Mouse (Mus musculus) kidney, embryonic 16.5 days (tissue): Measurements from ENCODE around the gene Nol9. TPM values are rescaled to one million over a fixed set of nuclear protein-coding genes. Genes with fewer than 3 reads are reported as not detected.
"Not testable (repeated sequence)": the region's sequence is repeated elsewhere in the genome, so short reads cannot be mapped to it uniquely, and the experiment has no call there.

Experiments
- ATAC-seq: fragments of 200-750 bp; cut with Nextera tagmentation; 2 replicates; pipeline ENCODE4 v1.8.0; 2017; ENCODE audit warnings: moderate TSS enrichment; ENCODE audit not compliant: low FRiP score, low TSS enrichment
- H3K27ac ChIP-seq: fragments of 300-500 bp; sonication (generic); 2 replicates; pipeline ENCODE4 v1.5.1; 2014; ENCODE audit warnings: low read length
- H3K27me3 ChIP-seq: fragments of 300-500 bp; sonication (generic); 2 replicates; pipeline ENCODE4 v1.6.1; 2014; ENCODE audit warnings: low read length, control low read depth, mixed read lengths; ENCODE audit not compliant: insufficient read depth
- H3K36me3 ChIP-seq: fragments of 300-500 bp; sonication (generic); 2 replicates; pipeline ENCODE4 v1.6.1; 2014; ENCODE audit warnings: low read length, control low read depth, mixed read lengths; ENCODE audit not compliant: insufficient read depth
- H3K4me1 ChIP-seq: fragments of 300-500 bp; sonication (generic); 2 replicates; pipeline ENCODE4 v1.6.1; 2014; ENCODE audit warnings: low read length, control low read depth, mixed read lengths; ENCODE audit not compliant: insufficient read depth
- H3K4me2 ChIP-seq: fragments of 300-500 bp; sonication (generic); replicated peaks from 2 replicates; pipeline ENCODE4 v1.6.1; 2014; ENCODE audit warnings: low read depth, low read length
- H3K4me3 ChIP-seq: fragments of 300-500 bp; sonication (generic); 2 replicates; pipeline ENCODE4 v1.5.1; 2014; ENCODE audit warnings: mild to moderate bottlenecking, low read length
- H3K9ac ChIP-seq: fragments of 300-500 bp; sonication (generic); replicated peaks from 2 replicates; pipeline ENCODE4 v1.6.1; 2014; ENCODE audit warnings: low read length
- H3K9me3 ChIP-seq: fragments of 300-500 bp; sonication (generic); 2 replicates; pipeline ENCODE4 v1.6.1; 2016; ENCODE audit warnings: low read length, control low read depth
- WGBS: fragments of 180-500 bp; shearing (Covaris S2); extraction: QIAGEN DNeasy Blood & Tissue Kit; methylation state at CpG from one replicate; pipeline ENCODE4 v1.1.7; 2014; 5-methylcytosine and 5-hydroxymethylcytosine counted together
- polyA plus RNA-seq: library from polyadenylated mRNA; unstranded; fragments of >200 nt; fragmentation: Nextera tagmentation; extraction: Ambion mirVana; gene quantifications from 2 replicates; pipeline ENCODE4 v1.2.1, GENCODE M21; 2015

The Nol9 gene
- polyA plus RNA-seq, 1 experiment from 2014 or later = 31.7 TPM

GRCm38 (mm10) chr4:152022506-152022905 is 16.6 kb upstream of the Nol9 start:
- ATAC-seq = no peak
- H3K36me3 ChIP-seq = peaks cover 50% of the 10 kb centered on the region
- no peaks in the 10 kb centered on the region for H3K27me3 ChIP-seq
- H3K9me3 ChIP-seq = no peaks in the 10 kb centered on the region
- no peak overlapping the region for H3K4me3 ChIP-seq
- H3K4me2 ChIP-seq = no peak overlapping the region
- 84% methylated on average over 8 of the region's 8 CpGs for WGBS
- H3K27ac ChIP-seq = no peak overlapping the region
- H3K4me1 ChIP-seq = peaks cover 24% of the 10 kb centered on the region
- H3K9ac ChIP-seq = no peak overlapping the region

GRCm38 (mm10) chr4:152024525-152024924 is 14.6 kb upstream of the Nol9 start:
- H3K36me3 ChIP-seq = peaks cover 43% of the 10 kb centered on the region
- no peak overlapping the region for H3K27ac ChIP-seq
- H3K4me3 ChIP-seq = no peak overlapping the region
- no peak overlapping the region for H3K4me2 ChIP-seq
- WGBS = 88% methylated on average over 11 of the region's 11 CpGs
- ATAC-seq = no peak
- no peak overlapping the region for H3K9ac ChIP-seq
- peaks cover 34% of the 10 kb centered on the region for H3K4me1 ChIP-seq
- H3K27me3 ChIP-seq = no peaks in the 10 kb centered on the region
- H3K9me3 ChIP-seq = no peaks in the 10 kb centered on the region

GRCm38 (mm10) chr4:152026751-152027508 is 12.2 kb upstream of the Nol9 start:
- no peaks in the 10 kb centered on the region for H3K9me3 ChIP-seq
- H3K4me1 ChIP-seq = peaks cover 34% of the 10 kb centered on the region
- peak; percentile 57; the same call in 1 of the 2 replicates for ATAC-seq
- peak overlapping the region; percentile 85 for H3K4me2 ChIP-seq
- peak overlapping the region; percentile 86 for H3K4me3 ChIP-seq
- no peaks in the 10 kb centered on the region for H3K27me3 ChIP-seq
- peaks cover 19% of the 10 kb centered on the region for H3K36me3 ChIP-seq
- H3K9ac ChIP-seq = peak overlapping the region; percentile 79
- WGBS = 2% methylated on average over 41 of the region's 41 CpGs
- H3K27ac ChIP-seq = peak overlapping the region; percentile 76

- Histone ChIP-seq H3K27me3 (no peaks in the 10 kb centered on the region), H3K9me3 (no peaks in the 10 kb centered on the region), H3K4me1 (peaks cover 34% of the 10 kb centered on the region), H3K9ac (peak within 1 kb of the TSS; percentile 79), H3K36me3 (peaks cover 13% of the 10 kb centered on the region), H3K4me3 (peak within 1 kb of the TSS; percentile 86), H3K4me2 (peak within 1 kb of the TSS; percentile 85), H3K27ac (peak within 1 kb of the TSS; percentile 76)
- under 1% methylated on average over 35 of the region's 35 CpGs for WGBS
- peak; percentile 98 for ATAC-seq
Observed at GRCm38 (mm10) chr4:152027524-152027923, 11.6 kb upstream of the Nol9 start, which contains the start of gene Zbtb48. Zbtb48 (minus strand) TSS chr4:152027671.

GRCm38 (mm10) chr4:152028456-152028855 is 10.7 kb upstream of the Nol9 start:
- no peak overlapping the region for H3K27ac ChIP-seq
- peaks cover 34% of the 10 kb centered on the region for H3K4me1 ChIP-seq
- 62% methylated on average over 15 of the region's 15 CpGs for WGBS
- H3K36me3 ChIP-seq = peaks cover 8% of the 10 kb centered on the region
- no peak for ATAC-seq
- H3K9ac ChIP-seq = peak overlapping the region; percentile 61
- H3K27me3 ChIP-seq = no peaks in the 10 kb centered on the region
- H3K4me3 ChIP-seq = peak overlapping the region; percentile 86
- H3K9me3 ChIP-seq = no peaks in the 10 kb centered on the region
- H3K4me2 ChIP-seq = peak overlapping the region; percentile 85

- Histone ChIP-seq H3K36me3 (peaks cover 8% of the 10 kb centered on the region; the same call in 1 of the 2 replicates), H3K27me3 (no peaks in the 10 kb centered on the region), H3K4me1 (peaks cover 34% of the 10 kb centered on the region), H3K9me3 (no peaks in the 10 kb centered on the region), H3K4me2 (no peak overlapping the region), H3K4me3 (no peak overlapping the region), H3K27ac (no peak overlapping the region), H3K9ac (no peak overlapping the region)
- WGBS = 57% methylated on average over 5 of the region's 5 CpGs
- no peak for ATAC-seq
Observed at GRCm38 (mm10) chr4:152029087-152029486, 10.0 kb upstream of the Nol9 start.

GRCm38 (mm10) chr4:152029997-152030396 is 9.1 kb upstream of the Nol9 start:
- Histone ChIP-seq H3K9me3 (no peaks in the 10 kb centered on the region), H3K27me3 (no peaks in the 10 kb centered on the region), H3K4me3 (no peak overlapping the region)

GRCm38 (mm10) chr4:152032922-152033321 is 6.2 kb upstream of the Nol9 start:
- H3K4me3 ChIP-seq = no peak overlapping the region
- no peak overlapping the region for H3K27ac ChIP-seq
- H3K9ac ChIP-seq = no peak overlapping the region
- H3K36me3 ChIP-seq = no peaks in the 10 kb centered on the region
- no peak for ATAC-seq
- no peaks in the 10 kb centered on the region for H3K9me3 ChIP-seq
- no peak overlapping the region for H3K4me2 ChIP-seq
- WGBS = 94% methylated on average over 13 of the region's 13 CpGs
- H3K4me1 ChIP-seq = peaks cover 9% of the 10 kb centered on the region
- H3K27me3 ChIP-seq = no peaks in the 10 kb centered on the region

More at GRCm38 (mm10) chr4:152029997-152030396, 9.1 kb upstream of the Nol9 start:
- Histone ChIP-seq H3K4me1 (peaks cover 29% of the 10 kb centered on the region), H3K36me3 (0 out of 2 replicates have a peak, but pooled peaks cover 2% of the 10 kb centered on the region), H3K27ac (no peak overlapping the region), H3K4me2 (no peak overlapping the region), H3K9ac (no peak overlapping the region)
- WGBS = 75% methylated on average over 4 of the region's 4 CpGs
- no peak for ATAC-seq

- H3K9me3 ChIP-seq, H3K4me3 ChIP-seq, H3K27me3 ChIP-seq, H3K9ac ChIP-seq, H3K4me2 ChIP-seq, H3K36me3 ChIP-seq, ATAC-seq, H3K27ac ChIP-seq: not testable (repeated sequence)
- 95% methylated on average over 6 of the region's 6 CpGs for WGBS
- peaks cover 17% of the 10 kb centered on the region for H3K4me1 ChIP-seq
Observed at GRCm38 (mm10) chr4:152036464-152036863, 2.7 kb upstream of the Nol9 start.
